Comparison of ENCODE assay signal across 10 mouse cellular contexts in genomic region chr11:97813746-97814515, GRCm38 (mm10). TPM values are rescaled to one million over a fixed set of nuclear protein-coding genes. Genes with fewer than 3 reads are reported as not detected.
DNase-seq lines count a peak whose midpoint lies in the region; ATAC-seq and TF ChIP-seq lines count a peak whose summit lies in the region.
"Had no signal": no experiment of that assay in that cellular context is flagged by ENCODE, and none has a peak within 500 bp of the region (broad histone marks: within the 10 kb centered on the region; RNA-seq: fewer than 3 reads in every experiment).

No protein-coding gene starts in this region.

- DNase-seq in liver, adult 2 months (ENCODE audit: extremely low read depth, low read depth, low spot score) = peak; percentile 86
- DNase-seq in forebrain, embryonic 14.5 days (ENCODE audit: low spot score) = no peak
- DNase-seq in kidney, adult 8-10 months = peak; percentile 79
- DNase-seq in retina, postnatal 1 day = no peak
- DNase-seq in embryo, embryonic 11 days = no peak
- no peak for DNase-seq in right cerebral cortex, adult 2 months (ENCODE audit: low spot score in 2 of 2)
- DNase-seq: adrenal gland, postnatal 10 days had no signal

- H3K4me3 ChIP-seq in liver, adult 2 months (ENCODE audit: insufficient read depth, low read depth, low read length) = no peak overlapping the region
- no peak overlapping the region for H3K4me3 ChIP-seq in liver, embryonic 12.5 days
- H3K4me3 ChIP-seq in forebrain, embryonic 14.5 days (ENCODE audit: low read depth, low read length) = no peak overlapping the region
- no peak overlapping the region for H3K4me3 ChIP-seq in neural tube, embryonic 15.5 days (replicated peaks)
- H3K4me3 ChIP-seq: limb, embryonic 12.5 days had no signal

- H3K9ac ChIP-seq in liver, adult 2 months (ENCODE audit: low read depth, low read length) = peak overlapping the region; percentile 17; the same call in 1 of the 2 replicates
- H3K9ac ChIP-seq in liver, embryonic 12.5 days = no peak overlapping the region
- peak overlapping the region; percentile 43 for H3K9ac ChIP-seq in forebrain, embryonic 14.5 days (ENCODE audit: low read length)
- H3K9ac ChIP-seq in neural tube, embryonic 15.5 days (replicated peaks) = no peak overlapping the region

- H3K4me1 ChIP-seq in liver, adult 2 months (ENCODE audit: control insufficient read depth, insufficient read depth, low read length) = peaks cover 66% of the 10 kb centered on the region
- peaks cover 97% of the 10 kb centered on the region for H3K4me1 ChIP-seq in liver, embryonic 12.5 days
- H3K4me1 ChIP-seq in forebrain, embryonic 14.5 days (ENCODE audit: control insufficient read depth, insufficient read depth, low read length) = peaks cover 44% of the 10 kb centered on the region
- peaks cover 76% of the 10 kb centered on the region for H3K4me1 ChIP-seq in neural tube, embryonic 15.5 days

- no peaks in the 10 kb centered on the region for H3K27me3 ChIP-seq in liver, adult 2 months (ENCODE audit: control insufficient read depth, insufficient read depth, low read length)
- H3K27me3 ChIP-seq in liver, embryonic 12.5 days (replicated peaks) = no peaks in the 10 kb centered on the region
- no peaks in the 10 kb centered on the region for H3K27me3 ChIP-seq in forebrain, embryonic 14.5 days (replicated peaks; ENCODE audit: control insufficient read depth, insufficient read depth, low read length)
- H3K27me3 ChIP-seq in neural tube, embryonic 15.5 days (replicated peaks) = no peaks in the 10 kb centered on the region
- H3K27me3 ChIP-seq: limb, embryonic 12.5 days had no signal

- 28% methylated on average over 17 of the region's 17 CpGs for WGBS in liver, adult 2 months
- WGBS in liver, embryonic 12.5 days (ENCODE audit: insufficient replicate concordance) = 75% methylated on average over 17 of the region's 17 CpGs
- 73% methylated on average over 17 of the region's 17 CpGs for WGBS in forebrain, embryonic 14.5 days
- 76% methylated on average over 17 of the region's 17 CpGs for whole genome bisulfite sequencing in neural tube, embryonic 15.5 days

- peak overlapping the region; percentile 91 for H3K27ac ChIP-seq in liver, adult 2 months (replicated peaks; ENCODE audit: insufficient read depth, low read depth, low read length)
- H3K27ac ChIP-seq in liver, embryonic 12.5 days = no peak overlapping the region
- H3K27ac ChIP-seq in forebrain, embryonic 14.5 days (ENCODE audit: low read depth, low read length) = peak overlapping the region; percentile 85
- H3K27ac ChIP-seq in neural tube, embryonic 15.5 days (replicated peaks) = peak overlapping the region; percentile 83; the same call in 1 of the 2 replicates
- H3K27ac ChIP-seq: limb, embryonic 12.5 days had no signal

- TF ChIP-seq CTCF in liver, adult 2 months (IDR thresholded peaks at IDR 0.05; ENCODE audit: low read depth, low read length) = 0 out of 2 replicates have a peak, but pooled peaks have one; percentile 6

- peaks cover 20% of the 10 kb centered on the region; the same call in 1 of the 2 replicates for H3K79me2 ChIP-seq in liver, adult 2 months (ENCODE audit: control insufficient read depth, insufficient read depth, low read length)

- no peak for ATAC-seq in liver, embryonic 12.5 days
- no peak for ATAC-seq in forebrain, embryonic 14.5 days
- no peak for ATAC-seq in neural tube, embryonic 15.5 days (ENCODE audit: low FRiP score)

- peaks cover 2% of the 10 kb centered on the region; the same call in 1 of the 2 replicates for H3K36me3 ChIP-seq in liver, adult 2 months (ENCODE audit: control insufficient read depth, insufficient read depth, low read length)
- peaks cover 62% of the 10 kb centered on the region for H3K36me3 ChIP-seq in liver, embryonic 12.5 days
- peaks cover 46% of the 10 kb centered on the region for H3K36me3 ChIP-seq in forebrain, embryonic 14.5 days (ENCODE audit: control insufficient read depth, insufficient read depth, low read length)
- peaks cover 37% of the 10 kb centered on the region for H3K36me3 ChIP-seq in neural tube, embryonic 15.5 days

- TF ChIP-seq POLR2A in liver, adult 2 months (IDR thresholded peaks at IDR 0.05; ENCODE audit: extremely low read depth, insufficient read depth, low read length) = no peak

- no peak overlapping the region for H3K4me2 ChIP-seq in liver, embryonic 12.5 days
- no peak overlapping the region for H3K4me2 ChIP-seq in forebrain, embryonic 14.5 days (ENCODE audit: low read length)
- no peak overlapping the region for H3K4me2 ChIP-seq in neural tube, embryonic 15.5 days
- H3K4me2 ChIP-seq: limb, embryonic 12.5 days had no signal

- no peaks in the 10 kb centered on the region for H3K9me3 ChIP-seq in liver, embryonic 12.5 days (replicated peaks)
- no peaks in the 10 kb centered on the region for H3K9me3 ChIP-seq in forebrain, embryonic 14.5 days (replicated peaks; ENCODE audit: control insufficient read depth, low read length)
- H3K9me3 ChIP-seq in neural tube, embryonic 15.5 days (replicated peaks) = no peaks in the 10 kb centered on the region
- H3K9me3 ChIP-seq: limb, embryonic 12.5 days had no signal

RNA-seq across cellular contexts. Expression of gene Lasp1, which starts 15.1 kb away (rescaled TPM):
- 23.3 and 33.3 TPM in 2 replicates for total RNA-seq in liver, adult 2 months (2014; rRNA removed)
- polyA plus RNA-seq in liver, adult 2 months (2012; rRNA removed) = 80.5 and 85.4 TPM in 2 replicates
- 36.9 and 37.6 TPM in 2 replicates for polyA plus RNA-seq in liver, embryonic 12.5 days (2016; fragmentation: Nextera tagmentation; extraction: Ambion mirVana)
- 77.6 and 94.6 TPM in 2 replicates for polyA plus RNA-seq in forebrain, embryonic 14.5 days (2014; fragmentation: Nextera tagmentation; extraction: Ambion mirVana)
- polyA plus RNA-seq in neural tube, embryonic 15.5 days (2015; fragmentation: Nextera tagmentation; extraction: Ambion mirVana) = 136 and 143 TPM in 2 replicates

RNA-seq across cellular contexts. Expression of gene B230217C12Rik, which starts 26.6 kb away (rescaled TPM):
- total RNA-seq in liver, adult 2 months (2014; rRNA removed) = 0.09 and 0.27 TPM in 2 replicates
- polyA plus RNA-seq in liver, adult 2 months (2012; rRNA removed) = 0.14 and 0.29 TPM in 2 replicates
- polyA plus RNA-seq in liver, embryonic 12.5 days (2016; fragmentation: Nextera tagmentation; extraction: Ambion mirVana) = 1.1 and 1.3 TPM in 2 replicates
- polyA plus RNA-seq in forebrain, embryonic 14.5 days (2014; fragmentation: Nextera tagmentation; extraction: Ambion mirVana) = 20.3 and 21.5 TPM in 2 replicates
- polyA plus RNA-seq in neural tube, embryonic 15.5 days (2015; fragmentation: Nextera tagmentation; extraction: Ambion mirVana) = 41.8 and 47.2 TPM in 2 replicates

RNA-seq across cellular contexts. Expression of gene Rpl23, which starts 31.7 kb away (rescaled TPM):
- 240 and 283 TPM in 2 replicates for total RNA-seq in liver, adult 2 months (2014; rRNA removed)
- 68.5 and 71.4 TPM in 2 replicates for polyA plus RNA-seq in liver, adult 2 months (2012; rRNA removed)
- polyA plus RNA-seq in liver, embryonic 12.5 days (2016; fragmentation: Nextera tagmentation; extraction: Ambion mirVana) = 462 and 473 TPM in 2 replicates
- polyA plus RNA-seq in forebrain, embryonic 14.5 days (2014; fragmentation: Nextera tagmentation; extraction: Ambion mirVana) = 348 and 451 TPM in 2 replicates
- 314 and 372 TPM in 2 replicates for polyA plus RNA-seq in neural tube, embryonic 15.5 days (2015; fragmentation: Nextera tagmentation; extraction: Ambion mirVana)

RNA-seq across cellular contexts. Expression of gene 1700001P01Rik, which starts 38.2 kb away (rescaled TPM):
- total RNA-seq in liver, adult 2 months (2014; rRNA removed) = not detected in 2 replicates
- not detected in 2 replicates for polyA plus RNA-seq in liver, adult 2 months (2012; rRNA removed)
- not detected in 2 replicates for polyA plus RNA-seq in liver, embryonic 12.5 days (2016; fragmentation: Nextera tagmentation; extraction: Ambion mirVana)
- 0.50 TPM in 1 of 2 replicates, not detected in the other for polyA plus RNA-seq in forebrain, embryonic 14.5 days (2014; fragmentation: Nextera tagmentation; extraction: Ambion mirVana)
- 0.63 and 0.88 TPM in 2 replicates for polyA plus RNA-seq in neural tube, embryonic 15.5 days (2015; fragmentation: Nextera tagmentation; extraction: Ambion mirVana)
- polyA plus RNA-seq: limb, embryonic 12.5 days had no signal

RNA-seq across cellular contexts. Expression of gene Cwc25, which starts 47.6 kb away (rescaled TPM):
- total RNA-seq in liver, adult 2 months (2014; rRNA removed) = 5.8 and 6.8 TPM in 2 replicates
- 6.2 and 6.3 TPM in 2 replicates for polyA plus RNA-seq in liver, adult 2 months (2012; rRNA removed)
- polyA plus RNA-seq in liver, embryonic 12.5 days (2016; fragmentation: Nextera tagmentation; extraction: Ambion mirVana) = 10.7 and 10.9 TPM in 2 replicates
- 9.9 and 11.1 TPM in 2 replicates for polyA plus RNA-seq in forebrain, embryonic 14.5 days (2014; fragmentation: Nextera tagmentation; extraction: Ambion mirVana)
- 16.2 and 16.4 TPM in 2 replicates for polyA plus RNA-seq in neural tube, embryonic 15.5 days (2015; fragmentation: Nextera tagmentation; extraction: Ambion mirVana)

Comparison
In these comparisons a context has a peak if more than half of its experiments do, and no peak if none do; other contexts are left out.
1. H3K9ac ChIP-seq: peak in liver, adult 2 months (single experiment) and forebrain, embryonic 14.5 days (single experiment); none in liver, embryonic 12.5 days (single experiment) and neural tube, embryonic 15.5 days (single experiment).
2. DNase-seq: peak in liver, adult 2 months (single experiment) and kidney, adult 8-10 months (2 of 2); none in forebrain, embryonic 14.5 days (single experiment), retina, postnatal 1 day (single experiment), embryo, embryonic 11 days (single experiment) and right cerebral cortex, adult 2 months (0 of 2).